Mouse (Mus musculus): ENCODE measurements around the gene Has3. TPM values are rescaled to one million over a fixed set of nuclear protein-coding genes. Genes with fewer than 3 reads are reported as not detected.
A peak's percentile ranks its signal among the peaks of the same experiment; 100 is the strongest.
"Not testable (repeated sequence)": the region's sequence is repeated elsewhere in the genome, so short reads cannot be mapped to it uniquely, and the experiment has no call there.

Has3 gene
- polyA plus RNA-seq, 1 experiment: 0.35 TPM

- Histone ChIP-seq H3K27me3 (ENCODE audit: control insufficient read depth, insufficient read depth, low read length) (no peaks in the 10 kb centered on the region), H3K36me3 (ENCODE audit: control insufficient read depth, insufficient read depth, low read length) (no peaks in the 10 kb centered on the region), H3K4me1 (ENCODE audit: control insufficient read depth, insufficient read depth, low read length) (peaks cover 22% of the 10 kb centered on the region), H3K27ac (ENCODE audit: control insufficient read depth, insufficient read depth, low read depth, low read length) (no peak overlapping the region), H3K4me3 (ENCODE audit: control insufficient read depth, low read depth, low read length) (peak overlapping the region; percentile 30)
- no peak for TF ChIP-seq POLR2A (IDR thresholded peaks at IDR 0.05; ENCODE audit: control insufficient read depth, low read depth, low read length)
- TF ChIP-seq CTCF (IDR thresholded peaks at IDR 0.05; ENCODE audit: control insufficient read depth, insufficient read depth, insufficient replicate concordance, low read depth, low read length): no peak
Observed at GRCm38 (mm10) chr8:106871328-106871926, 1.4 kb downstream of the Has3 start.

GRCm38 (mm10) chr8:106871931-106872371, 1.9 kb downstream of the Has3 start:
- no peak for TF ChIP-seq POLR2A (IDR thresholded peaks at IDR 0.05; ENCODE audit: control insufficient read depth, low read depth, low read length)
- Histone ChIP-seq H3K36me3 (ENCODE audit: control insufficient read depth, insufficient read depth, low read length) (no peaks in the 10 kb centered on the region), H3K27ac (ENCODE audit: control insufficient read depth, insufficient read depth, low read depth, low read length) (no peak overlapping the region)

GRCm38 (mm10) chr8:106872454-106873034, 2.5 kb downstream of the Has3 start:
- Histone ChIP-seq H3K27me3 (ENCODE audit: control insufficient read depth, insufficient read depth, low read length) (no peaks in the 10 kb centered on the region), H3K27ac (ENCODE audit: control insufficient read depth, insufficient read depth, low read depth, low read length) (no peak overlapping the region), H3K4me1 (ENCODE audit: control insufficient read depth, insufficient read depth, low read length) (peaks cover 22% of the 10 kb centered on the region)

More at GRCm38 (mm10) chr8:106871931-106872371, 1.9 kb downstream of the Has3 start:
- H3K4me1 ChIP-seq (ENCODE audit: control insufficient read depth, insufficient read depth, low read length): peaks cover 22% of the 10 kb centered on the region
- H3K4me3 ChIP-seq (ENCODE audit: control insufficient read depth, low read depth, low read length): peak overlapping the region; percentile 19
- H3K27me3 ChIP-seq (ENCODE audit: control insufficient read depth, insufficient read depth, low read length): no peaks in the 10 kb centered on the region

GRCm38 (mm10) chr8:106880121-106880707, 10.2 kb downstream of the Has3 start:
- no peak overlapping the region for H3K4me3 ChIP-seq (ENCODE audit: control insufficient read depth, low read depth, low read length)
- TF ChIP-seq POLR2A (IDR thresholded peaks at IDR 0.05; ENCODE audit: control insufficient read depth, low read depth, low read length) (no peak), CTCF (IDR thresholded peaks at IDR 0.05; ENCODE audit: control insufficient read depth, insufficient read depth, insufficient replicate concordance, low read depth, low read length) (no peak)
- peaks cover 2% of the 10 kb centered on the region for H3K36me3 ChIP-seq (ENCODE audit: control insufficient read depth, insufficient read depth, low read length)

More at GRCm38 (mm10) chr8:106872454-106873034, 2.5 kb downstream of the Has3 start:
- TF ChIP-seq POLR2A (IDR thresholded peaks at IDR 0.05; ENCODE audit: control insufficient read depth, low read depth, low read length) (no peak), CTCF (IDR thresholded peaks at IDR 0.05; ENCODE audit: control insufficient read depth, insufficient read depth, insufficient replicate concordance, low read depth, low read length) (no peak)
- H3K4me3 ChIP-seq (ENCODE audit: control insufficient read depth, low read depth, low read length): no peak overlapping the region
- no peaks in the 10 kb centered on the region for H3K36me3 ChIP-seq (ENCODE audit: control insufficient read depth, insufficient read depth, low read length)

GRCm38 (mm10) chr8:106884094-106884493, 14.1 kb downstream of the Has3 start:
- H3K4me3 ChIP-seq (ENCODE audit: control insufficient read depth, low read depth, low read length); H3K36me3 ChIP-seq (ENCODE audit: control insufficient read depth, insufficient read depth, low read length); H3K4me1 ChIP-seq (ENCODE audit: control insufficient read depth, insufficient read depth, low read length); H3K27ac ChIP-seq (ENCODE audit: control insufficient read depth, insufficient read depth, low read depth, low read length); H3K27me3 ChIP-seq (ENCODE audit: control insufficient read depth, insufficient read depth, low read length): not testable (repeated sequence)

More at GRCm38 (mm10) chr8:106880121-106880707, 10.2 kb downstream of the Has3 start:
- no peaks in the 10 kb centered on the region for H3K27me3 ChIP-seq (ENCODE audit: control insufficient read depth, insufficient read depth, low read length)
- H3K27ac ChIP-seq (ENCODE audit: control insufficient read depth, insufficient read depth, low read depth, low read length): no peak overlapping the region
- H3K4me1 ChIP-seq (ENCODE audit: control insufficient read depth, insufficient read depth, low read length): no peaks in the 10 kb centered on the region; the same call in 1 of the 2 replicates

- H3K27me3 ChIP-seq (ENCODE audit: control insufficient read depth, insufficient read depth, low read length); H3K4me3 ChIP-seq (ENCODE audit: control insufficient read depth, low read depth, low read length); H3K27ac ChIP-seq (ENCODE audit: control insufficient read depth, insufficient read depth, low read depth, low read length); H3K4me1 ChIP-seq (ENCODE audit: control insufficient read depth, insufficient read depth, low read length); H3K36me3 ChIP-seq (ENCODE audit: control insufficient read depth, insufficient read depth, low read length): not testable (repeated sequence)
Observed at GRCm38 (mm10) chr8:106884826-106885400, 14.9 kb downstream of the Has3 start.

- TF ChIP-seq POLR2A (IDR thresholded peaks at IDR 0.05; ENCODE audit: control insufficient read depth, low read depth, low read length) (no peak), CTCF (IDR thresholded peaks at IDR 0.05; ENCODE audit: control insufficient read depth, insufficient read depth, insufficient replicate concordance, low read depth, low read length) (peak; percentile 7; the same call in 1 of the 2 replicates)
- H3K4me1 ChIP-seq (ENCODE audit: control insufficient read depth, insufficient read depth, low read length): peaks cover 2% of the 10 kb centered on the region; the same call in 1 of the 2 replicates
- no peak overlapping the region for H3K4me3 ChIP-seq (ENCODE audit: control insufficient read depth, low read depth, low read length)
- H3K36me3 ChIP-seq (ENCODE audit: control insufficient read depth, insufficient read depth, low read length): peaks cover 3% of the 10 kb centered on the region
- H3K27me3 ChIP-seq (ENCODE audit: control insufficient read depth, insufficient read depth, low read length): no peaks in the 10 kb centered on the region
- H3K27ac ChIP-seq (ENCODE audit: control insufficient read depth, insufficient read depth, low read depth, low read length): no peak overlapping the region
Observed at GRCm38 (mm10) chr8:106887336-106888189, 17.5 kb downstream of the Has3 start.
